Mouse (Mus musculus) kidney, adult 2 months (tissue): ENCODE results near the gene Git2.

ENCODE experiments used
- CTCF ChIP-seq: fragments of 200-500 bp; conservative IDR thresholded peaks from 2 replicates; pipeline ENCODE4 v1.5.1; 2011; ENCODE audit warnings: low read depth, mild to moderate bottlenecking, control low read depth, low read length, moderate library complexity, mixed read lengths; ENCODE audit not compliant: insufficient read depth, insufficient read length
- POLR2A ChIP-seq: fragments of 200-500 bp; IDR thresholded peaks from one replicate; pipeline ENCODE4 v1.6.1; 2011; ENCODE audit warnings: low read depth, low read length, control low read depth

GRCm38 (mm10) chr5:114801841-114802240 lies 26.5 kb upstream of the Git2 start:
- TF ChIP-seq CTCF (no peak), POLR2A (no peak)
